Mouse (Mus musculus) ES-Bruce4 (cell line): ENCODE data around the gene Dusp16.

Source experiments
- CTCF ChIP-seq: IDR thresholded peaks from one replicate; pipeline ENCODE4 v1.8.1; 2011; ENCODE audit warnings: low read depth, low read length
- EP300 ChIP-seq: IDR thresholded peaks from 2 replicates; pipeline ENCODE4 v1.6.1; 2011; ENCODE audit warnings: low read depth, low read length; ENCODE audit not compliant: insufficient read depth
- POLR2A ChIP-seq: IDR thresholded peaks from one replicate; pipeline ENCODE4 v1.8.1; 2011; ENCODE audit warnings: low read length; ENCODE audit not compliant: insufficient read depth

GRCm38 (mm10) chr6:134718668-134719065 is 73.8 kb downstream of the Dusp16 start:
- no peak for TF ChIP-seq POLR2A
- no peak for TF ChIP-seq CTCF
- TF ChIP-seq EP300, result no peak
